Mouse (Mus musculus): Measurements from ENCODE around the gene Aifm1. TPM values are rescaled to one million over a fixed set of nuclear protein-coding genes. Genes with fewer than 3 reads are reported as not detected.
"Not testable (repeated sequence)": the region's sequence is repeated elsewhere in the genome, so short reads cannot be mapped to it uniquely, and the experiment has no call there.

Gene Aifm1
- polyA plus RNA-seq, 1 experiment from 2014 or later = 40.9 TPM

DNA sequence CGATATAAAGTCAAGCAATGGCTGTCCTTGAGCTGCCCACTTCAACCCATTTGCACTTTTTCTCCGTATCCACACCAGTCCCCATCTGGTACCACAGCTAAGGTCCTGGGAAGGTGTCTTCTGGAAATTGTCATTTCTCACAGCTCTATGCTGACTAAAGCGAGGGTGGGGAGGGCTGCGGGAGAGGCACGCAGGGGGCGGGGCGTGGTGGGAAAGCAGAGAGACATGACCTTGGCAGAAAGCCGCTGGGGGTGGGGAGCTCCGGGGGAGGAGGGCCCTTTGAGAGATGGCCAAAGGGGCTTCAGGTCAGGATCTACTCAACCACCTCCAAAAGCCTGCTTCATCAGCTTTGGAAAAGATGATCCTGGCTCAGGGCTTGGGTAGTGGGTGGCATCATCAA is 58.3 kb downstream of the Aifm1 start:
- H3K27me3 ChIP-seq (replicated peaks) = peaks cover 23% of the 10 kb centered on the region
- no peak overlapping the region for H3K4me3 ChIP-seq (replicated peaks)
- H3K9ac ChIP-seq (replicated peaks) = no peak overlapping the region
- H3K27ac ChIP-seq (replicated peaks) = no peak overlapping the region
- no peaks in the 10 kb centered on the region for H3K36me3 ChIP-seq
- no peak for ATAC-seq (ENCODE audit: low FRiP score)
- peaks cover 3% of the 10 kb centered on the region; the same call in 1 of the 2 replicates for H3K4me1 ChIP-seq
- H3K9me3 ChIP-seq (replicated peaks) = no peaks in the 10 kb centered on the region
- peak overlapping the region; percentile 52; the same call in 1 of the 2 replicates for H3K4me2 ChIP-seq
- WGBS = 35% methylated on average over 9 of the region's 9 CpGs

DNA sequence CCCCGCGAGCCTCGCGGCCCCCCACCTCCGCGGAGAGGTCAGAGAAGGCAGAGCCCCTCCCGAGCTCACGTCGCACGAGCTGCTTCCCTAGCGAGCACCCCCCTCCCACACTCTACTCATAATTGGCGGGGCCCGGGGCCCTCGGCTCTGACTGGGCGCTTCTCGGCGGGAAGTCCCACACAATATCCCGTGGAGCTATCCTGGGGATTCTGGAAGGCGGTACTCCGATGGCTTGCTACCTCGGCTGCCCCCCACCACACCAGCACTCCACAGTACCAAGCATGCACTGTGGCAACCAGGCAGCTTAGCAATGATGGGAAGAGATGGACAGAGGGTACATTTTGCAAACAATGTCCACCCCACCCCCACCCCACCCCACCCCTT is 58.9 kb downstream of the Aifm1 start:
- no peaks in the 10 kb centered on the region for H3K9me3 ChIP-seq (replicated peaks)
- H3K4me1 ChIP-seq = peaks cover 6% of the 10 kb centered on the region; the same call in 1 of the 2 replicates
- H3K27me3 ChIP-seq (replicated peaks) = peaks cover 23% of the 10 kb centered on the region
- H3K27ac ChIP-seq (replicated peaks) = no peak overlapping the region
- H3K36me3 ChIP-seq = no peaks in the 10 kb centered on the region
- WGBS = 22% methylated on average over 20 of the region's 21 CpGs
- peak overlapping the region; percentile 39 for H3K4me3 ChIP-seq (replicated peaks)
- no peak overlapping the region for H3K9ac ChIP-seq (replicated peaks)
- ATAC-seq (ENCODE audit: low FRiP score) = peak; percentile 35; the same call in 1 of the 2 replicates
- peak overlapping the region; percentile 52 for H3K4me2 ChIP-seq

DNA sequence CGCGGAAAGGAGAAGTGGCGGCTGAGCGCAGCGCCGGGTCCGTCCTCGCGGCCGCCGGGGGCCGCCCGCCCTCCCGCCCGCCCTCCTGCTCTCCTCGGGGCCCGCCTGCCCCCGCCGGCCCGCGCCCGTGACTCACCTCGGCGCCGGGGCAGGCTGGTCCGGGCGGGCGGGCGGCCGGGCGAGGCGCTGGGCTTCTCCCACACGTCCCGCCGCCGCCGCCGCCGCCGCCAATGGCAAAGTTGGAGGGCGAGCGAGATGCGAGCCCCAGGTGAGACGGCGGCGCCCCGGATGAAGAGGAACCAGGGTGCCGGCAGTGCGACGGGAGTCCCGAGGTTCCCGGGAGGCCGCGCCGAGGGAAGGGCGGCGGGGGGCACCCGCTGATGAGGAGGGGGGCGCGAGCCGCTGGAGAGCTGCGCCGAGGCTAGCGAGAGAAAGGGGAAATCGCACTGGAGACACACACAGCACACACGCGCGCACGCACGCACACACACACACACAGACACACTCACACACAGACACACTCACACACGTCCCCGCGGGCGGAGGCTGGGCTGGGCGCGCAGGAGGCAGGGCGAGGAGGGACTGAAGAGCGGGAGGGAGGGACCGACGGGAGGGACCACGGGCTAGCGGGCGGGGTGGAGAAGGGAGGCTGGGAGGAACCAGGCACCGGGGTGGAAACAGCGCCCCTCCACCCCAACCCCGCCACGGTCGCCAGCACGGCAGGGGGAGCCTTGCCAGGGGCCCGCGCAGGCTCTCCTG is 59.4 kb downstream of the Aifm1 start:
- Histone ChIP-seq H3K27ac (replicated peaks) (no peak overlapping the region), H3K36me3 (no peaks in the 10 kb centered on the region), H3K27me3 (replicated peaks) (peaks cover 23% of the 10 kb centered on the region), H3K4me2 (peak overlapping the region; percentile 52), H3K9ac (replicated peaks) (no peak overlapping the region), H3K4me3 (replicated peaks) (peak overlapping the region; percentile 39), H3K4me1 (peaks cover 6% of the 10 kb centered on the region; the same call in 1 of the 2 replicates), H3K9me3 (replicated peaks) (no peaks in the 10 kb centered on the region)
- peak; percentile 55 for ATAC-seq (ENCODE audit: low FRiP score)
- 17% methylated on average over 44 of the region's 91 CpGs for WGBS

DNA sequence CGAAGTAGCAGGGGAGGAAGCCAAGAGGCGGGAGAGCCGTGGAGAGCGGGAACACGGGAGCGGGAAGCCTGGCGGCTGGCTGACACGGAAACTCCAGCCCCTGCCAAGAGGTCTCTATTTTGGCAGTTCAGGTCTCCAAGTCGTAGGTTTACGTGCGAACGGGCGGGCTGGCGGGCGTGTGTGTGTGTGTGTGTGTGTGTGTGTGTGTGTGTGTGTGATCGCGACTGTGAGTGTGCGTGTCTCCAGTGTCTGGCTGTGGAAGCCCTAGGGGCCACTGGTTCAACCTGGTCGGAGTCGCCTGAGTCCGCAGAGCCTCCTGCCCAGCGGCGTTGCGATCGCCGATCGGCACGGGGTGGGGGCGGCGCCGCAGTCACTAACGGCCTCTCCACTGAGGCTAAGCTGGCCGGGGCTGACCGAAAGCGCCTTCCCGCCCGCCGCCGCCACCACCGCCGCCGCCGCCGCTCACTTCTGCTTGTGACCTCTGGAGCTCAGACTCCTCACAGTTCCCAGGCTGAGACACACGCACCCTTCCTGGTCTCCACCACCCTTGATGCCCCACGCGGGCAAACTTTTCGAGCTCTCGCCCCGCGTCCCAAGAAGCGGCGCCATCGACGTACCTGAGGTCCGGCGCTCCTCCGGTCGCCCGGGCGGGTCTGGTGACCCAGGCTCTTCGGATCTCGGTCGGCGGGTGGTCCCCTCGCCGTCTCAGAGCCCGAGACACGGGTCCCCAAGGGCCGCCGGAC is 60.3 kb downstream of the Aifm1 start:
- ATAC-seq (ENCODE audit: low FRiP score) = no peak; the same call in 1 of the 2 replicates
- WGBS = 22% methylated on average over 39 of the region's 71 CpGs
- Histone ChIP-seq H3K36me3 (no peaks in the 10 kb centered on the region), H3K9me3 (replicated peaks) (no peaks in the 10 kb centered on the region), H3K9ac (replicated peaks) (no peak overlapping the region), H3K27me3 (replicated peaks) (peaks cover 23% of the 10 kb centered on the region), H3K4me1 (peaks cover 6% of the 10 kb centered on the region; the same call in 1 of the 2 replicates), H3K4me3 (replicated peaks) (peak overlapping the region; percentile 39), H3K4me2 (peak overlapping the region; percentile 52), H3K27ac (replicated peaks) (no peak overlapping the region)

DNA sequence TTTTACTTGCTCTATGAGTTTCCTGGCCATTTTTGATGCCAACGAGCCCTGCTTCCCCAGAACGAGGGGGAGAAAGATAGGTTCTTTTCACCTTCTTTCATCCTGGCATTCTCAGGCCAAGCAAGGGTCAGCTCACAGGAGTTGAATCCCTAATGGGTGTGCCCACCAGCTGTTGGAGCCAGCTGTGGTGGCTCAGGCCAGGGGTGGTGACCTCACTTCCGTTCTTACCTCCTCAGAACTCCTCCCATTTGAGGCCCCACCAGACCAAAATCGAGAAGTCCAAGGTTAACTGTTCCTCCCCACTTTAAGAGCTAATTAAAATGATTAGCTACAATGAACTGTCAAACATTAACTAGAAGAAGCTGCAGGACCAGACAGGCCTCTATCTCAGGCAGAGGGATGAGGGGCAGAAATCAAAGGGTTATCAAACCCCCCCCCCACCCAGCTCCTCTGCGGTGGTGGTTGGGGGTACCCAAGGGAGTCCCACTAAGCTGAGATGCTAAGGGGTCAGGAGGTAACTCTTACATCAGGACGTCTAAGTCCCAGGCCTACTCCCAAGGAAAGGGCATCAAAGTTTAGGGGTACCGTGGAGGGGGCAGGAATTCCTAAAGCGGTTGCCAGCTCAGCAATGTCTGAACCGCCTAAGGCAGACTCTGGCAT is 61.0 kb downstream of the Aifm1 start:
- Histone ChIP-seq H3K9ac (replicated peaks) (no peak overlapping the region), H3K4me2 (peak overlapping the region; percentile 52), H3K4me1 (peaks cover 6% of the 10 kb centered on the region; the same call in 1 of the 2 replicates), H3K27me3 (replicated peaks) (peaks cover 23% of the 10 kb centered on the region), H3K9me3 (replicated peaks) (no peaks in the 10 kb centered on the region), H3K4me3 (replicated peaks) (peak overlapping the region; percentile 39), H3K36me3 (no peaks in the 10 kb centered on the region), H3K27ac (replicated peaks) (no peak overlapping the region)
- WGBS = 36% methylated on average over 9 of the region's 9 CpGs
- ATAC-seq (ENCODE audit: low FRiP score) = no peak

DNA sequence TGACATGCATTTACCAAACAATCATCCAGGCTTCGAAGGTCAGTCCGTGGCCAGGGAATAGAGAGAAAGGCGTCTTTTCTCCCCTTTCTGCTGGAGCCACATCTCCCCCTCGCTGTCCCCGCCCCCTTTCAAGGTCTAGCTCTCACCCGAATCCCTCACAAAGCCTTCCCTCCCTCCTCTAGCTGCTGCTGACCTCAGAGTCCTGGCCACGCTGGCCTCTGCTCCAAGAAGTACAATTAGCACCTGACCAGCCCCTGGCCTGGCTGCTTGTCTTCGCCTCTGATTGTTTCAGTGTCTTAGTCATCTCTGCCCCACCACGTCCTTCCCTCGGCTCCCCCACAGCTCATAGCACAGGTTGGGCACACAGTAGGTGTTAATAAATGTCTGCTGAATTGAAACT is 63.7 kb downstream of the Aifm1 start:
- Histone ChIP-seq H3K27me3 (replicated peaks) (peaks cover 20% of the 10 kb centered on the region), H3K4me1 (peaks cover 6% of the 10 kb centered on the region; the same call in 1 of the 2 replicates), H3K36me3 (no peaks in the 10 kb centered on the region), H3K27ac (replicated peaks) (no peak overlapping the region), H3K4me2 (no peak overlapping the region), H3K9me3 (replicated peaks) (no peaks in the 10 kb centered on the region), H3K4me3 (replicated peaks) (no peak overlapping the region), H3K9ac (replicated peaks) (no peak overlapping the region)
- ATAC-seq (ENCODE audit: low FRiP score) = no peak
- 31% methylated on average over 10 of the region's 10 CpGs for WGBS

DNA sequence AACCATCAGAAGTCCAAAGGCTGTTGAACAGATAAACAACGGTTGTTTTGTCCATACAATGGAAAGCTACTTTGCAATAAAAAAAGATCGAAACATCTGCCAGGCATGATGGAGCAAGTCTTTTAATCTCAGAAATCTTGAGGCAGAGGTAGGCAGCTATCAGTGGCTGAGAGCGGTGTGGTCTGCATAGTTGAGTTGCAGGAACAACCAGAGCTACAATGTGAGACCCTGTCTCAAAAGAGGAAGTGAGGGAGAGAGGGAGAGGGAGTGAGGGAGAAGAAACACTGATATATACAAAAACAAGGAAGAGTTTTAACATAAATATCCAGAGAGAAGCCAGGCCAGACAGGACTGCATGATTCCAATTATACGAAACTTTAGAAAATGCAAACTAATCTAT is 68.7 kb downstream of the Aifm1 start:
- no peaks in the 10 kb centered on the region for H3K9me3 ChIP-seq (replicated peaks)
- no peaks in the 10 kb centered on the region for H3K36me3 ChIP-seq
- no peak overlapping the region for H3K27ac ChIP-seq (replicated peaks)
- ATAC-seq (ENCODE audit: low FRiP score) = no peak
- no peak overlapping the region for H3K4me3 ChIP-seq (replicated peaks)
- no peaks in the 10 kb centered on the region for H3K4me1 ChIP-seq
- no peaks in the 10 kb centered on the region; the same call in 1 of the 2 replicates for H3K27me3 ChIP-seq (replicated peaks)
- no peak overlapping the region for H3K9ac ChIP-seq (replicated peaks)
- 88% methylated on average over 4 of the region's 4 CpGs for WGBS
- no peak overlapping the region for H3K4me2 ChIP-seq

DNA sequence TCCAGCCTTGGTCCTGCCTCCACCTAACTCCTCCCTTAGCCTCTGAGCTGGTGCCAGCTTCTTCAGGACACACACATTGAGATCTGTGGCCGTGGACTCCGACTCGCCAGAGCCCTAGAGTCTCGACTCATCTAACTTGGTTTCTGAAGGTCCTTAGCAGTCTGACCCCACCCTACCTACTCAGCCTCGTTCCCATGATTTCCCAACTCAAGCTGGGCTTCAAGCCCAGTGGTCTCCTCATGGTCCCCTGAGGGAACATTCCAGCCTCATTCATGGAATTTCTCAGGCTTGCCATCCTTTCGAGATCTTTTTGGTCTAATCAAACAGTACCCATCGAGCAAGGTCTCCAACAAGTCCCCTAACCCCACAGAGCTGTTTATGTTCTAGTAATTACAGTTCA is 71.4 kb downstream of the Aifm1 start:
- H3K4me3 ChIP-seq (replicated peaks) = no peak overlapping the region
- H3K27me3 ChIP-seq (replicated peaks) = no peaks in the 10 kb centered on the region
- no peak overlapping the region for H3K27ac ChIP-seq (replicated peaks)
- no peaks in the 10 kb centered on the region for H3K4me1 ChIP-seq
- H3K9ac ChIP-seq (replicated peaks) = no peak overlapping the region
- no peaks in the 10 kb centered on the region for H3K9me3 ChIP-seq (replicated peaks)
- no peaks in the 10 kb centered on the region for H3K36me3 ChIP-seq
- ATAC-seq (ENCODE audit: low FRiP score) = no peak
- WGBS = 85% methylated on average over 7 of the region's 7 CpGs
- H3K4me2 ChIP-seq = no peak overlapping the region

DNA sequence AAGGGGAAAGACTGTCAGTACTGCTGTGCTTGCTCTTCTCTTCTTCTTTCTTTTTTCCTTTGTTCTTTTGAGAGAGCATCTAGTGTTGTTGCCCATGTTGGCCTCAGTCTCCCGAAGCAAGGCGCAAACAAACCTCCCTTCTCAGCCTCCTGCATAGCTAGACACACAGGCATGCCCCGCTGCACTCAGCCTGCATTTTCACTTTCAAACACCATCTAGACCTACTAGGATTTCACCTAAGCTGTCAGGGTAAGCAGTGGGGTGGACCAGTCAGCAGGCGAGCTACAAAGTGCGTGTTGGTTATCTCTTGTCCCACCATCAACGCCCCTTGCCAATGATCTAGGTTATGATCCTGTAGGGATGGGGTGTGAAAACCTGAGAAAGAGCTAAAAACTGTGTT is 71.8 kb downstream of the Aifm1 start:
- WGBS = 93% methylated on average over 6 of the region's 6 CpGs

DNA sequence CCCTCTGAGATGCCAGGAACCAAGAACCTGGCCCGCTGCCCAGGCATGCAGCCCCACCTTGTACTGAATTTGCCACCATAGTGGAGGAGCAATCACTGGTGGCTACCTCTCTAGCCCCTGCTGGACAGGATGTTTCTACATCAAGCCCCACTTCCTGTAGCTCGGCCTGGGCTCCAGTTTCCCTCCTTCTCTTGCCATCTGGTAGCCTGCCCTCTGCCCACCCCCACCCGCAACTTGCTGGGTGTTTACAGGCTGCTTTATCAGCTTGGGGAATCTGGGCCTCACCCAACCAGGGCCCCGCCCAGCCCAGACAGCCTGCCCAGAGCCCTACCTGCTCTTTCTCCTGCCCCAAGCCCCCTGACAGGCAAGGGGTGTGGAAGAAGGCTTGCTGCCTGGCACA is 74.3 kb downstream of the Aifm1 start:
- H3K27ac ChIP-seq (replicated peaks) = no peak overlapping the region
- H3K4me2 ChIP-seq = no peak overlapping the region
- no peak overlapping the region for H3K4me3 ChIP-seq (replicated peaks)
- ATAC-seq (ENCODE audit: low FRiP score) = no peak
- no peaks in the 10 kb centered on the region for H3K36me3 ChIP-seq
- H3K4me1 ChIP-seq = no peaks in the 10 kb centered on the region
- no peaks in the 10 kb centered on the region for H3K27me3 ChIP-seq (replicated peaks)
- no peak overlapping the region for H3K9ac ChIP-seq (replicated peaks)
- no peaks in the 10 kb centered on the region for H3K9me3 ChIP-seq (replicated peaks)
- WGBS = 80% methylated on average over 4 of the region's 4 CpGs

More for the DNA sequence above, 71.8 kb downstream of the Aifm1 start:
- no peak for ATAC-seq (ENCODE audit: low FRiP score)
- Histone ChIP-seq H3K27ac (replicated peaks) (no peak overlapping the region), H3K9me3 (replicated peaks) (no peaks in the 10 kb centered on the region), H3K27me3 (replicated peaks) (no peaks in the 10 kb centered on the region), H3K36me3 (no peaks in the 10 kb centered on the region), H3K4me2 (no peak overlapping the region), H3K4me3 (replicated peaks) (no peak overlapping the region), H3K4me1 (no peaks in the 10 kb centered on the region), H3K9ac (replicated peaks) (no peak overlapping the region)

DNA sequence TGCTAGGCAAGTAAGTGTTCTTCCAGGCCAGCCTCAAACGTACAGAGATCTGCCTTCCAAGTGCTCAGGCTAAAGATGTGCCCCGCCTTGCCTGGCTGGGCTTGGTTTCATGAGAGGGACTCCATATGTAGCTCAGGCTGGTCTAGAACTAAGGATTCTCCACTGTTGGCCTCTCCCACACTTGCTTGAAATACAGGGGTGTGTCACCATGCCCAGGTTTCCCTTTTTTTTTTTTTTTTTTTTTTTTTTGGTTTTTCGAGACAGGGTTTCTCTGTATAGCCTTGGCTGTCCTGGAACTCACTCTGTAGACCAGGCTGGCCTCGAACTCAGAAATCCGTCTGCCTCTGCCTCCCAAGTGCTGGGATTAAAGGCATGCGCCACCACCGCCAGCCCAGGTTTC is 77.3 kb downstream of the Aifm1 start:
- not testable (repeated sequence) for H3K4me3 ChIP-seq (replicated peaks); H3K9ac ChIP-seq (replicated peaks); H3K36me3 ChIP-seq; H3K4me1 ChIP-seq; H3K4me2 ChIP-seq; H3K27me3 ChIP-seq (replicated peaks); H3K9me3 ChIP-seq (replicated peaks); H3K27ac ChIP-seq (replicated peaks); ATAC-seq (ENCODE audit: low FRiP score)
- 88% methylated on average over 6 of the region's 7 CpGs for WGBS
